Mouse (Mus musculus): ENCODE measurements at regions not wholly inside any gene's neighbourhood (a gene's known extent, or its start where the extent isn't known, plus 50 kb on each side); places are given as distances from the start of the nearest gene placed in this dataset.
"Not testable (repeated sequence)": the region's sequence is repeated elsewhere in the genome, so short reads cannot be mapped to it uniquely, and the experiment has no call there.

DNA sequence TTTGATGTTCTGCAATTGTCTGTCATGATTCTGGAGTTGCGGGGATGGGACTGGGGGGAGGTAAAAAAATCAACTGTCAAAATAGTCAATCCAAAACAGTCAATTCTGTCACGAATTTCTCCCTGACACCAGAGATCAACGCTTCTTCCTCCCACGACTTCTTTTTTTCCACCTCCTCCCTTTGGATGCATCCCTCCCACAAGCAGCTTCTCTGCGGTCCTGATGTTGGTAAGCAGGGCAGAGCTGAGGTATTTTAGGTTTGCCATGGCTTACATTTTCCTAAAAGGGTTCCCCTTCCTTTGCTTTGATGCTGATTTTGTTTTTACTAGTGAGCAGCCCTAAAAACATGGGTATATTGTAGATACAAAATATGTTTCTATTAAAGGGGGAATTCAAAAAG lies 209.7 kb downstream of the Cd47 start:
- H3K9ac ChIP-seq = no peak overlapping the region
- H3K36me3 ChIP-seq (replicated peaks) = no peaks in the 10 kb centered on the region
- H3K4me2 ChIP-seq = no peak overlapping the region
- WGBS (ENCODE audit: insufficient replicate concordance) = 52% methylated on average over 5 of the region's 5 CpGs
- H3K27ac ChIP-seq (replicated peaks) = no peak overlapping the region
- no peak overlapping the region for H3K4me3 ChIP-seq (replicated peaks)
- H3K9me3 ChIP-seq (replicated peaks) = no peaks in the 10 kb centered on the region
- no peak for ATAC-seq (ENCODE audit: insufficient read depth)
- H3K27me3 ChIP-seq = no peaks in the 10 kb centered on the region
- no peaks in the 10 kb centered on the region for H3K4me1 ChIP-seq (replicated peaks)

DNA sequence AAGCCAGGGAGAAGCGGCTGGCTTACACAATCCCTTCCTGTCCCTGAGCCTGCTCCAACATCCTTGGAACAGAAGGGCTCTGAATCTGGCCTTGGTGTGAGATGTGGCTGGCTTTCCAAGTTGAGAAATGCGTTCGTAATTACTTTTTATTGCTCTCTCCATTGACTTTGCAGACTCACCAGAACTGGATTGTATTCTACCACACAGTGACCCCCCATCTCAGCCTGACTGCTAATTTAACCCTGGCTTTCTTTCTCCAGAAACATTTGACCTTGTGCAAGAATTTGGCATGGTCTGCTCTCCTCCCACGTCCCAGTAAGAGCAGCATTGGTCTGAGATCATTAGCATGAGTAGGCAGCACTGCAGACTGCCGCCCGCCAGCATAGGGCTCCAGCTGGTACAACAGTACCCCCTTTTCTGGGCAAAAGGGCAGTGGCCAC lies 210.2 kb downstream of the Cd47 start:
- WGBS (ENCODE audit: insufficient replicate concordance) = 64% methylated on average over 6 of the region's 6 CpGs
- H3K4me3 ChIP-seq (replicated peaks) = no peak overlapping the region
- no peaks in the 10 kb centered on the region for H3K9me3 ChIP-seq (replicated peaks)
- H3K36me3 ChIP-seq (replicated peaks) = no peaks in the 10 kb centered on the region
- H3K4me1 ChIP-seq (replicated peaks) = no peaks in the 10 kb centered on the region
- no peak overlapping the region for H3K4me2 ChIP-seq
- H3K9ac ChIP-seq = no peak overlapping the region
- H3K27ac ChIP-seq (replicated peaks) = no peak overlapping the region
- no peak for ATAC-seq (ENCODE audit: insufficient read depth)
- H3K27me3 ChIP-seq = no peaks in the 10 kb centered on the region

DNA sequence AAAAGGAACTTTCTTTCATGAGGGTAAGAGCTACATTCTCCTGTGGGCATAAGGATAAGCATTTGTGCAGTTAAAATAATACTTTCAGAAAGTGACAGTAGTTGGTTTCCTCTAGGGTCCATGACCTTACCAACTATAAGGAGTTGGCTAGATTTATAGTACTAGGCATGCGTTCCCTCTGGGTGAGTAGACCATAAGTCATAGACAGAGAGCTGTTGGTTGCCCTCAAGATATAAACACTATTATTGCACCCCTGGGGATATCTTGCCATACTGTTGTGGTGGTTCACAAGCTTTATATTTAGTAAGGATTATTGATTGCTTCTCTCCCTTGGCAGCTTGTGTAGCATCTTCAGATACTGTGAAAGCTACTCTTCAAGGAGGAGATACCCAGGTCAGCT lies 223.6 kb downstream of the Cd47 start:
- Histone ChIP-seq H3K9ac (no peak overlapping the region), H3K27me3 (no peaks in the 10 kb centered on the region), H3K36me3 (replicated peaks) (no peaks in the 10 kb centered on the region), H3K27ac (replicated peaks) (no peak overlapping the region), H3K4me1 (replicated peaks) (no peaks in the 10 kb centered on the region), H3K9me3 (replicated peaks) (no peaks in the 10 kb centered on the region), H3K4me2 (no peak overlapping the region), H3K4me3 (replicated peaks) (no peak overlapping the region)
- no peak for ATAC-seq (ENCODE audit: insufficient read depth)
- WGBS (ENCODE audit: insufficient replicate concordance) = 70% methylated on average over 1 of the region's 1 CpGs

DNA sequence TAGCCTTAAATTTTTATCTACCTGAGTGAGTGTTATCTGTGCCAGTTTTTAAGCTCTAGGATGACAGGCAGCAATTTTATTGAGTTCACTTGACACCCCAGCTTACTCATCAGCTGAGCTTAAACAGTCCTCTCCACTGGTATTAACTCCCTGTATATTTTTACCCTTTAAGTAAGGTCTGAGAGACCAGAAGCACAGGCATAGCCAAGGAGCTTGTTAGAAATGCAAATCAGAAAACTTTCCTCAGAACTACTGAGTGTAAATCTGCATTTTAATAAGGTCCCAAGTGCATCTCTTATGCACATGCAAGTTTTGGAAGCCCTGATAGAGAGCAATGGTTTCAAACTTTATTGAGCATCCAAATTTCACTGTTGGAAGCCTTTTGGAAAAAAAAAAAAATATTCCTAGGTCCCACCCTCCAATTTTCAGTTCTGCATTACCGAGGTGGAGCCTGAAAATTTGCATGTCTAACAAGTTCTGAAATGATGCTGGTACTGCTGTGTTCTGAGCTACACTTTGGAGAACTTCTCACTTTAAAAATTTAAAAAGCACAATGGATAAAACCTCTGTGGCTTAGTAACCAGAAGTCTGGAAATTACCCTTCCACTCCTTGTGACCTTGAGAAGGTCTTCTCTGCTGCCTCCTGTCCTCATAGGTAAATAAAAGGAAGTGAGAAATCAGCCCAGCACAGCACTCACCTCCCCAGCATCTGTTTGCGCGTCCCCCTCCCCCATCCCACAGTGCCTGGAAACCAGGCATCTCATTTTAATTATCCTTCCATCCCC lies 226.0 kb downstream of the Cd47 start:
- ATAC-seq (ENCODE audit: insufficient read depth) = no peak
- no peaks in the 10 kb centered on the region for H3K27me3 ChIP-seq
- no peaks in the 10 kb centered on the region for H3K9me3 ChIP-seq (replicated peaks)
- WGBS (ENCODE audit: insufficient replicate concordance) = 38% methylated on average over 3 of the region's 3 CpGs
- H3K4me1 ChIP-seq (replicated peaks) = no peaks in the 10 kb centered on the region
- H3K4me2 ChIP-seq = no peak overlapping the region
- no peaks in the 10 kb centered on the region for H3K36me3 ChIP-seq (replicated peaks)
- no peak overlapping the region for H3K4me3 ChIP-seq (replicated peaks)
- no peak overlapping the region for H3K27ac ChIP-seq (replicated peaks)
- no peak overlapping the region for H3K9ac ChIP-seq

DNA sequence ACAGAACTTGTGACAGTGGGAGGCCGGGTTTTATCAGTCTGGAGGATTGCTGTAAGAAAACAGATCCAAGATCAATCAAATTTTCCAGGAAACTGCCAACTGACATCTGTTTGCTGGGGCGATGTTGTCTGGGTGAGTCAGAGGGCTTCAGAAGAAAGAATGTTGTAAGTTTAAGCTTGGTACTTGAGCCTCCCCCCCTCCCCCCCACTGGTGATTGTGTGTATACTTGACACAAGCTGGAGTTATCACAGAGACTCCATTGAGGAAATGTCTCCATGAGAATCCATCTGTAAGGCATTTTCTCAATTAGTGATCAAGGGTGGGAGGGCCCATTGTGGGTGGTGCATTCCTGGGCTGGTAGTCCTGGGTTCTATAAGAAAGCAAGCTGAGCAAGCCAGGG lies 226.9 kb downstream of the Cd47 start:
- Histone ChIP-seq H3K4me3 (replicated peaks) (no peak overlapping the region), H3K9me3 (replicated peaks) (no peaks in the 10 kb centered on the region), H3K27ac (replicated peaks) (no peak overlapping the region), H3K27me3 (no peaks in the 10 kb centered on the region), H3K9ac (no peak overlapping the region), H3K36me3 (replicated peaks) (no peaks in the 10 kb centered on the region), H3K4me1 (replicated peaks) (no peaks in the 10 kb centered on the region), H3K4me2 (no peak overlapping the region)
- no peak for ATAC-seq (ENCODE audit: insufficient read depth)
- 13% methylated on average over 2 of the region's 2 CpGs for whole genome bisulfite sequencing (ENCODE audit: insufficient replicate concordance)

DNA sequence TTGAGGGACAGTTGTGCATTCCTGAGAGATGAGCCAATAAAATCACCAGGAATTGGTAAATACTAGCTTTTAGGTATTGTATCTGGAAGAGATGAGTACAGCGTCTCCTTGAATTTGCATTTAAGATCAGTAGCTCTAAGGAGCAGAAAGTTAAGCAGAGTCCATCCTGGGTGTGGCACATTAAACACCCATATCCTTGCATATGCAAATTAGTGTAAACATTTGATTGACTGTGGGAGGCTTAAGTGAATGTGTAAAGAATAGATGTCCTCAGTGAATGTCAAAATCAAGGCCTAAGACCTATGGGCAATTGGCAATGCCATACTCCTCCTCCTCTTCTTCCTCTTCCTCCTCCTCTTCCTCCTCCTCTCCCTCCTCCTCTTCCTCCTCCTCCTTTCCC lies 229.4 kb downstream of the Cd47 start:
- Histone ChIP-seq H3K9ac (no peak overlapping the region), H3K4me2 (no peak overlapping the region), H3K4me1 (replicated peaks) (no peaks in the 10 kb centered on the region), H3K27ac (replicated peaks) (no peak overlapping the region), H3K9me3 (replicated peaks) (no peaks in the 10 kb centered on the region), H3K4me3 (replicated peaks) (no peak overlapping the region), H3K36me3 (replicated peaks) (no peaks in the 10 kb centered on the region), H3K27me3 (no peaks in the 10 kb centered on the region)
- WGBS (ENCODE audit: insufficient replicate concordance) = 74% methylated on average over 1 of the region's 1 CpGs
- no peak for ATAC-seq (ENCODE audit: insufficient read depth)

DNA sequence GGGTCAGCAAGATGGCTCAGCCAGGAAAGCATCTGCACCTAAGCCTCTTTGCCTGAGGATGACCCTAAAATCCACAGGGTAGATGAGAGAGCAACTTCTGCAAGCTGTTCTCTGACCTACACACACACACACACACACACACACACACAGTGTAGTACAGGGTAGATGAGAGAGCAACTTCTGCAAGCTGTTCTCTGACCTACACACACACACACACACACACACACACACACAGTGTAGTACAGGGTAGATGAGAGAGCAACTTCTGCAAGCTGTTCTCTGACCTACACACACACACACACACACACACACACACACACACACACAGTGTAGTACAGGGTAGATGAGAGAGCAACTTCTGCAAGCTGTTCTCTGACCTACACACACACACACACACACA lies 230.0 kb downstream of the Cd47 start:
- not testable (repeated sequence) for H3K9me3 ChIP-seq (replicated peaks); H3K9ac ChIP-seq; H3K4me3 ChIP-seq (replicated peaks); H3K36me3 ChIP-seq (replicated peaks); H3K27ac ChIP-seq (replicated peaks); H3K4me2 ChIP-seq; H3K27me3 ChIP-seq; H3K4me1 ChIP-seq (replicated peaks)
- peak; percentile 70 for ATAC-seq (ENCODE audit: insufficient read depth)

DNA sequence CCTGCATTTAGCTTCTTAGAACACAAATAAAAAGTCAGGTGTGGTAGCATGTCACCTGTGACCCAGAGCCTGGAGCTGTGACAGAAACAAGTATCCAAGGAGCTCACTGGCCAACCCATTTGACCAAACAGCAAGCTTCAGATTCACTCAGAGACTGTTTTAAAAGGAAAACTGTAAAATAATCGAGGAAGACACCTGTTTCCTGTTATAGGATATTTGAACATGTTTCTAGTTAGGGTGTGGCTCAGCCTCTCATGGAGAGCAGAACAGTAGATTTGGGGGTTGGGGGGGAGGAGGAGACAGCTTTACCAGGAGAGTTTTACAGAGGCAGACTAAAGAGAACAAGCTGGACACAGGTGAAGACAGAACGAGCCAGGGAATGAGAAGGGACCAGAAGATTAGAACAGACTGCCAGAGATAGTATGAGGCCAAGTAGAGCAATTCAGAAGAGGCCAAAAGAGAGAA lies 230.6 kb downstream of the Cd47 start:
- Histone ChIP-seq H3K4me2 (no peak overlapping the region), H3K4me3 (replicated peaks) (no peak overlapping the region), H3K27ac (replicated peaks) (no peak overlapping the region), H3K9me3 (replicated peaks) (no peaks in the 10 kb centered on the region), H3K9ac (no peak overlapping the region), H3K36me3 (replicated peaks) (no peaks in the 10 kb centered on the region), H3K4me1 (replicated peaks) (no peaks in the 10 kb centered on the region), H3K27me3 (no peaks in the 10 kb centered on the region)
- WGBS (ENCODE audit: insufficient replicate concordance) = 6% methylated on average over 2 of the region's 2 CpGs
- no peak for ATAC-seq (ENCODE audit: insufficient read depth)

DNA sequence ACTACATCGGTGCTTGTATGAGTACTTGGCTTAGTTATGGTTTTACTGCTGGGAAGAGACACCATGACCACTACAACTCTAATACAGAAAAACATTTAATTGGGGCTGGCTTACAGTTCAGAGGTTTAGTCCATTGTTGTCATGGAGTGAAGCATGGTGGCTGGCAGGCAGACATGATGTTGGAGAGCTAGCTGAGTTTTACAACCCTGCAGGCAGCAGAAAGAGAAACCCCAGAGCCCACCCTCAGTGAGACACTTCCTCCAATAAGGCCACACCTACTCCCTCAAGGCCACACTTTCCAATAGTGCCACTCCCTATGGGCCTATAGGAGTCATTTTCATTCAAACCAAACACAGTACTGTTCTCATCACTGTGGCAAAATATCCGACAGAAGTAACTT lies 232.5 kb downstream of the Cd47 start:
- Histone ChIP-seq H3K4me1 (replicated peaks) (no peaks in the 10 kb centered on the region), H3K4me2 (no peak overlapping the region), H3K4me3 (replicated peaks) (no peak overlapping the region), H3K9me3 (replicated peaks) (no peaks in the 10 kb centered on the region), H3K9ac (no peak overlapping the region), H3K27me3 (no peaks in the 10 kb centered on the region), H3K27ac (replicated peaks) (no peak overlapping the region), H3K36me3 (replicated peaks) (no peaks in the 10 kb centered on the region)
- WGBS (ENCODE audit: insufficient replicate concordance) = 48% methylated on average over 2 of the region's 2 CpGs
- no peak for ATAC-seq (ENCODE audit: insufficient read depth)

DNA sequence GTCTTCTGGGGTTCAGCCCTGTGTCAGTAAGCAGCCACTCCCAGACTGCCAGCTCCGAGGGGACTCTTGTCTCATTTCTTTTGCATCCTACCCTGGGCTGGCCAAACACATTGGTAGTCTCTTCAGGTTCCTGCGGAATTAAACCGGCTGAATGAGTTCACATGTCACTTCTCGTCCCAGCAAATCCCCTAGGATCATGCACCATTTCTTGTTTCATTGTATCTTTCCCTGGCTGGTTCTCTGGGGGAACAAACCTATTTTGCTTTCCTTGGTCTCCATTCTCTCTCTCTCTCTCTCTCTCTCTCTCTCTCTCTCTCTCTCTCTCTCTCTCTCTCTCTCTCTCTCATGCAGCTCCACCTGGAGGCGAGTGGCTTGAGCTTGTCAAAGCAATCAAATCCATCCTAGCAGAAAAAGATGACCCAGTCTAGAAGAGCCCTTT lies 236.0 kb downstream of the Cd47 start:
- Histone ChIP-seq H3K4me1 (replicated peaks) (no peaks in the 10 kb centered on the region), H3K27me3 (no peaks in the 10 kb centered on the region), H3K9ac (no peak overlapping the region), H3K27ac (replicated peaks) (no peak overlapping the region), H3K4me2 (no peak overlapping the region), H3K9me3 (replicated peaks) (no peaks in the 10 kb centered on the region), H3K36me3 (replicated peaks) (no peaks in the 10 kb centered on the region), H3K4me3 (replicated peaks) (no peak overlapping the region)
- no peak for ATAC-seq (ENCODE audit: insufficient read depth)
- WGBS (ENCODE audit: insufficient replicate concordance) = 50% methylated on average over 5 of the region's 5 CpGs

DNA sequence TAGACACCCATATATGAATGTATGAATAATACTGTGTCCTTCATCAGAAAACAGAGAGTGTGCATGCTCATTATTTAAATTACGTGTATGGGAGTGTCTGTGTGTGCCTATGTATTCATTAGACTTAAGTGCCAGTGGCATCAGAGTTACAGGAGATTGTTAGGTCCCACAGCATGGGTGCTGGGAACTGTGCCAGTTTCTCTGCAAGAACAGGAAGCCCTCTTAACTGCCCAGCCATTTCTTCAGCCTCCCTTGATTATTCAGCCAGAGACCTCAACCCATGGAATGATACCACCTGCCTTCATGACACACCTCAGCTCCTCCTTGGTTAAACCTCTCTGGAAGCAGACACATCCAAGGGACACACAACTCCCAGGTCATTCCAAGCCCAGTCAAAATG lies 243.8 kb downstream of the Cd47 start:
- Histone ChIP-seq H3K9me3 (replicated peaks) (no peaks in the 10 kb centered on the region), H3K27me3 (no peaks in the 10 kb centered on the region), H3K4me1 (replicated peaks) (peaks cover 8% of the 10 kb centered on the region; the same call in 1 of the 2 replicates), H3K36me3 (replicated peaks) (no peaks in the 10 kb centered on the region), H3K27ac (replicated peaks) (no peak overlapping the region), H3K4me3 (replicated peaks) (no peak overlapping the region), H3K4me2 (no peak overlapping the region), H3K9ac (no peak overlapping the region)
- 44% methylated on average over 1 of the region's 1 CpGs for WGBS (ENCODE audit: insufficient replicate concordance)
- no peak for ATAC-seq (ENCODE audit: insufficient read depth)

All from liver, embryonic 15.5 days (tissue).